9 mouse cellular contexts compared by ENCODE assay signal in the genomic region with DNA sequence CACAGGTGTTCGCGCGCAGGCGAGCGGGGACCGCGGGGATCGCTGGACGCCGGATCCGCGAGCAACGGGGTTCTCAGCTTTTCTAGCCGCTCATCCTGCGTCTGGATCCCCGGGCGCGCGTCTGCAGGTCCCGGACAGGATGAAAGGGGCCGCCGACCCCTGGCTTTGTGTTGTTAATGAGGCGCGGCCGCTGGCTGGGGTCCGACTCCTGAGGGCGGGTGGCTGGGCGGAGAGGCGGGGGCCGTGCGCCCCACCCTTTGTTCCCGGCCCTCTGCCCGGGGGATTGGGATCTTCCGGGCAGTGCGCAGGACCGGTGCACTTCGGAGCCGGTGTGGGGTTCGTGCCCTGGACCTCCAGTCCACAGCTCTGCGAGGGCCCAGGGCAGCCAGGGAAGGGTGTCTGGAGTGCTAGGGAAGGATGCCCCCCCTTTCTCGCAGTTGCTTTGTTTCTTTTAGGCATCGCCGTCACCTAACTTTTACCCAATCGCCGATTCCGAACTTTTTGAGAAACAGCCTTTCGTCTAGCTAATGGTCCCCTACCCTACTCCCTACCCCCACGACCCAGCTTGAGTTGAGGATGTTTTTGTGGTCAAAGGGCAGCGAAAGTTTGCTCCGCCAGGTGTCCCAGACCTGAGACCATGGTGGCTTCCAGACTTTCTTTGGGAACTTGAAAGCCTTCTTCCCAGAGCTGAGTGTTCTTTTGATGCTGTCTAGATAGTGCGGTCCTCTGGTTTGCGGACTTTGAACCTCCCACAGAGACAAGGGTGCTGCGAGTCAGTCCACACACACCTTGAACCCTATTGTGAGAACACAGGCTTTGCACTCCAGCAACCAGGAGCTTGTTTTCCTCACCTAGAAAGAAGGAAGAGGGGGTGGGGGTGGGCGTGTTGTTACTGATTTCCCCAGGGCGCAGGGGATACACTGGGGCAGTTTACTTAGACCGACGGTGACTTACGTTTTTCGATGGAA. TPM values are rescaled to one million over a fixed set of nuclear protein-coding genes. Genes with fewer than 3 reads are reported as not detected.
DNase-seq lines count a peak whose midpoint lies in the region; ATAC-seq and TF ChIP-seq lines count a peak whose summit lies in the region.
"Had no signal": no experiment of that assay in that cellular context is flagged by ENCODE, and none has a peak within 500 bp of the region (broad histone marks: within the 10 kb centered on the region; RNA-seq: fewer than 3 reads in every experiment).

No protein-coding gene starts in this region.

- peak overlapping the region; percentile 92 for H3K27ac ChIP-seq in gastrocnemius, adult 2 months
- peak overlapping the region; percentile 81 for H3K27ac ChIP-seq in hindbrain, embryonic 16.5 days (ENCODE audit: low read depth, low read length)
- no peak overlapping the region for H3K27ac ChIP-seq in liver, postnatal 0 days (ENCODE audit: low read depth)
- H3K27ac ChIP-seq in neural tube, embryonic 15.5 days (replicated peaks), result peak overlapping the region; percentile 76

- H3K4me2 ChIP-seq in hindbrain, embryonic 16.5 days (ENCODE audit: low read length), result peak overlapping the region; percentile 96
- peak overlapping the region; percentile 98 for H3K4me2 ChIP-seq in liver, postnatal 0 days (ENCODE audit: low read depth, low read length)
- peak overlapping the region; percentile 99 for H3K4me2 ChIP-seq in neural tube, embryonic 15.5 days

- intact Hi-C loops in gastrocnemius, adult 2 months (cut with DNase I), result loop anchor here (5.0 kb wide), 1 partner anchor 143 kb away; no protein-coding TSS in a partner anchor

- peak overlapping the region; percentile 87 for H3K9ac ChIP-seq in hindbrain, embryonic 16.5 days (ENCODE audit: low read depth, low read length)
- peak overlapping the region; percentile 54 for H3K9ac ChIP-seq in liver, postnatal 0 days (replicated peaks)
- peak overlapping the region; percentile 75 for H3K9ac ChIP-seq in neural tube, embryonic 15.5 days (replicated peaks)

- H3K27me3 ChIP-seq in hindbrain, embryonic 16.5 days (replicated peaks; ENCODE audit: control insufficient read depth, insufficient read depth, low read length), result peaks cover 3% of the 10 kb centered on the region
- peaks cover 31% of the 10 kb centered on the region for H3K27me3 ChIP-seq in liver, postnatal 0 days (ENCODE audit: insufficient read depth, low read length)
- peaks cover 14% of the 10 kb centered on the region for H3K27me3 ChIP-seq in neural tube, embryonic 15.5 days (replicated peaks)

- peak; percentile 75 for ATAC-seq in hindbrain, embryonic 16.5 days
- peak; percentile 47 for ATAC-seq in liver, postnatal 0 days
- peak; percentile 74 for ATAC-seq in neural tube, embryonic 15.5 days (ENCODE audit: low FRiP score)
- no peak for ATAC-seq in erythroid progenitor cell, adult 5-6 weeks (replicated peaks; ENCODE audit: low FRiP score, poor library complexity, severe bottlenecking)

- under 1% methylated on average over 56 of the region's 59 CpGs for WGBS in hindbrain, embryonic 16.5 days
- 2% methylated on average over 57 of the region's 59 CpGs for WGBS in liver, postnatal 0 days (ENCODE audit: insufficient replicate concordance)
- under 1% methylated on average over 59 of the region's 59 CpGs for WGBS in neural tube, embryonic 15.5 days

- H3K9me3 ChIP-seq in hindbrain, embryonic 16.5 days (ENCODE audit: control insufficient read depth, low read length), result no peaks in the 10 kb centered on the region
- no peaks in the 10 kb centered on the region for H3K9me3 ChIP-seq in liver, postnatal 0 days (ENCODE audit: low read length)
- H3K9me3 ChIP-seq in neural tube, embryonic 15.5 days (replicated peaks), result no peaks in the 10 kb centered on the region

- H3K4me1 ChIP-seq in hindbrain, embryonic 16.5 days (ENCODE audit: control insufficient read depth, insufficient read depth, low read depth, low read length), result peaks cover 12% of the 10 kb centered on the region
- peaks cover 6% of the 10 kb centered on the region for H3K4me1 ChIP-seq in liver, postnatal 0 days (ENCODE audit: insufficient read depth)
- peaks cover 24% of the 10 kb centered on the region for H3K4me1 ChIP-seq in neural tube, embryonic 15.5 days

- DNase-seq in layer of hippocampus, postnatal 10 days (ENCODE audit: low spot score in 2 of 2), result peak; percentile 30 to 51
- no peak for DNase-seq in layer of hippocampus, adult 11-12 months (ENCODE audit: low spot score)
- peak; percentile 20 for DNase-seq in T-cell, adult 2 months (ENCODE audit: low spot score)
- DNase-seq in gastrocnemius, adult 2 months, result peak; percentile 75
- peak; percentile 35 for DNase-seq in liver, postnatal 0 days

- no peak for TF ChIP-seq CTCF in gastrocnemius, adult 2 months (IDR thresholded peaks at IDR 0.05)
- no peak for TF ChIP-seq CTCF in liver, postnatal 0 days (IDR thresholded peaks at IDR 0.05; ENCODE audit: low read depth)

- no peaks in the 10 kb centered on the region for H3K36me3 ChIP-seq in hindbrain, embryonic 16.5 days (ENCODE audit: control insufficient read depth, insufficient read depth, low read length)
- no peaks in the 10 kb centered on the region for H3K36me3 ChIP-seq in liver, postnatal 0 days (replicated peaks; ENCODE audit: insufficient read depth, low read length)
- no peaks in the 10 kb centered on the region for H3K36me3 ChIP-seq in neural tube, embryonic 15.5 days

- TF ChIP-seq EP300 in liver, postnatal 0 days (IDR thresholded peaks at IDR 0.05; ENCODE audit: low read depth), result no peak

- H3K4me3 ChIP-seq in gastrocnemius, adult 2 months, result peak overlapping the region; percentile 90
- peak overlapping the region; percentile 99 for H3K4me3 ChIP-seq in hindbrain, embryonic 16.5 days (ENCODE audit: low read length)
- H3K4me3 ChIP-seq in liver, postnatal 0 days (ENCODE audit: low read depth, low read length), result peak overlapping the region; percentile 74
- H3K4me3 ChIP-seq in neural tube, embryonic 15.5 days (replicated peaks), result peak overlapping the region; percentile 98

RNA-seq across cellular contexts. Expression of a gene that starts 0.8 kb away (rescaled TPM):
- total RNA-seq in layer of hippocampus, postnatal 10 days (2021), result 1 to 10 TPM; 5.8 to 6.5 TPM
- total RNA-seq in gastrocnemius, adult 2 months (2021), result 1 to 10 TPM; 2.1 to 3.0 TPM
- 2.5 and 2.8 TPM in 2 replicates for polyA plus RNA-seq in hindbrain, embryonic 16.5 days (2015; fragmentation: Nextera tagmentation; extraction: Ambion mirVana)
- 0.11 and 0.12 TPM in 2 replicates for polyA plus RNA-seq in liver, postnatal 0 days (2015; fragmentation: Nextera tagmentation; extraction: Ambion mirVana)
- polyA plus RNA-seq in neural tube, embryonic 15.5 days (2015; fragmentation: Nextera tagmentation; extraction: Ambion mirVana), result 1.8 and 2.0 TPM in 2 replicates
- not detected in 2 replicates for total RNA-seq in erythroid progenitor cell, adult 5-6 weeks (2015; ENCODE audit: low replicate concordance)
- total RNA-seq in erythroid progenitor cell, adult 5-6 weeks (2017; ENCODE audit: low replicate concordance), result not detected in 2 replicates

RNA-seq across cellular contexts. Expression of a gene that starts 45.3 kb away (rescaled TPM):
- total RNA-seq in layer of hippocampus, postnatal 10 days (2021), result not detected
- not detected for total RNA-seq in gastrocnemius, adult 2 months (2021)
- polyA plus RNA-seq in hindbrain, embryonic 16.5 days (2015; fragmentation: Nextera tagmentation; extraction: Ambion mirVana), result 0.32 and 0.48 TPM in 2 replicates
- polyA plus RNA-seq in liver, postnatal 0 days (2015; fragmentation: Nextera tagmentation; extraction: Ambion mirVana), result 1.5 and 2.3 TPM in 2 replicates
- 0.20 TPM in 1 of 2 replicates, not detected in the other for polyA plus RNA-seq in neural tube, embryonic 15.5 days (2015; fragmentation: Nextera tagmentation; extraction: Ambion mirVana)
- total RNA-seq in erythroid progenitor cell, adult 5-6 weeks (2015; ENCODE audit: low replicate concordance), result not detected in 2 replicates
- not detected in 2 replicates for total RNA-seq in erythroid progenitor cell, adult 5-6 weeks (2017; ENCODE audit: low replicate concordance)
- polyA plus RNA-seq: large intestine, adult 2 months had no signal
